Mouse (Mus musculus): ENCODE data around the gene Bag6. TPM values are rescaled to one million over a fixed set of nuclear protein-coding genes. Genes with fewer than 3 reads are reported as not detected.
A peak's percentile ranks its signal among the peaks of the same experiment; 100 is the strongest.
"Not testable (repeated sequence)": the region's sequence is repeated elsewhere in the genome, so short reads cannot be mapped to it uniquely, and the experiment has no call there.

Gene Bag6
- total and polyA plus RNA-seq, 3 experiments, result 389 to 470 (median 403) TPM

GRCm38 (mm10) chr17:35111774-35112173, 23.2 kb upstream of the Bag6 start:
- no peak for DNase-seq

- DNase-seq, result no peak
These were observed 19.6 kb upstream of the Bag6 start, which contains the start of gene Ly6g5b for GRCm38 (mm10) chr17:35115046-35116019. TSS of gene Ly6g5b (minus strand) at chr17:35115428.

- DNase-seq, result no peak
These were observed 14.2 kb upstream of the Bag6 start for GRCm38 (mm10) chr17:35120745-35121142.

GRCm38 (mm10) chr17:35121143-35121799, 13.7 kb upstream of the Bag6 start, which contains the start of gene Gpank1:
TSS of gene Gpank1 (plus strand) at chr17:35121455.
- DNase-seq, result peak; percentile 99

GRCm38 (mm10) chr17:35121871-35122303, 13.1 kb upstream of the Bag6 start, which contains the start of gene Csnk2b:
TSS of gene Csnk2b (minus strand) at chr17:35122053.
- DNase-seq, result peak; percentile 59

GRCm38 (mm10) chr17:35123287-35123686, 11.7 kb upstream of the Bag6 start:
- DNase-seq, result not testable (repeated sequence)

GRCm38 (mm10) chr17:35124261-35124896, 10.6 kb upstream of the Bag6 start:
- not testable (repeated sequence) for DNase-seq

GRCm38 (mm10) chr17:35125081-35125480, 9.9 kb upstream of the Bag6 start:
- no peak for DNase-seq

- no peak for DNase-seq
These were observed 9.4 kb upstream of the Bag6 start for GRCm38 (mm10) chr17:35125578-35125977.

GRCm38 (mm10) chr17:35126206-35126611, 8.8 kb upstream of the Bag6 start, which contains the start of gene D17H6S53E:
TSS of gene D17H6S53E (plus strand) at chr17:35126373.
- DNase-seq, result peak; percentile 90

- DNase-seq, result no peak
These were observed 8.0 kb upstream of the Bag6 start for GRCm38 (mm10) chr17:35127017-35127416.

GRCm38 (mm10) chr17:35128996-35129395, 6.0 kb upstream of the Bag6 start:
- no peak for DNase-seq

- no peak for DNase-seq
These were observed 3.9 kb upstream of the Bag6 start for GRCm38 (mm10) chr17:35131038-35131437.

GRCm38 (mm10) chr17:35131500-35132173, 3.3 kb upstream of the Bag6 start, which contains the start of gene Apom:
TSS of gene Apom (minus strand) at chr17:35132050.
- DNase-seq, result no peak

- no peak for DNase-seq
These were observed 2.8 kb upstream of the Bag6 start for GRCm38 (mm10) chr17:35132174-35132560.

GRCm38 (mm10) chr17:35133517-35133916, 1.5 kb upstream of the Bag6 start:
- no peak for DNase-seq

GRCm38 (mm10) chr17:35135591-35136320, 778 bp downstream of the Bag6 start:
- DNase-seq, result no peak

GRCm38 (mm10) chr17:35139269-35139668, 4.3 kb downstream of the Bag6 start:
- DNase-seq, result peak; percentile 63

GRCm38 (mm10) chr17:35140490-35140996, 5.6 kb downstream of the Bag6 start:
- peak; percentile 50 for DNase-seq

GRCm38 (mm10) chr17:35141971-35142370, 7.0 kb downstream of the Bag6 start:
- DNase-seq, result peak; percentile 94

Measured in adrenal gland, adult 2 months (tissue).